In genomic region chr2:180070481-180071453, GRCm38 (mm10) we compare ENCODE assay signal across 8 mouse cellular contexts. TPM values are rescaled to one million over a fixed set of nuclear protein-coding genes. Genes with fewer than 3 reads are reported as not detected.
A peak's percentile ranks its signal among the peaks of the same experiment; 100 is the strongest.
DNase-seq lines count a peak whose midpoint lies in the region; ATAC-seq lines count a peak whose summit lies in the region.

Mtg2 (plus strand) TSS chr2:180070588.

- peaks cover 19% of the 10 kb centered on the region for H3K36me3 ChIP-seq in hindbrain, embryonic 15.5 days

- peak; percentile 97 for ATAC-seq in hindbrain, embryonic 15.5 days (ENCODE audit: low FRiP score, low read depth)

- peak within 1 kb of the TSS; percentile 70 for H3K4me3 ChIP-seq in hindbrain, embryonic 15.5 days

- H3K9me3 ChIP-seq in hindbrain, embryonic 15.5 days: no peaks in the 10 kb centered on the region

- H3K4me2 ChIP-seq in hindbrain, embryonic 15.5 days: peak within 1 kb of the TSS; percentile 93

- H3K27me3 ChIP-seq in hindbrain, embryonic 15.5 days: no peaks in the 10 kb centered on the region

- H3K4me1 ChIP-seq in hindbrain, embryonic 15.5 days (replicated peaks): peaks cover 15% of the 10 kb centered on the region

- peak; percentile 93 for DNase-seq in R1 (ENCODE audit: low read depth, low spot score)
- peak; percentile 98 for DNase-seq in cerebellum, postnatal 25 days
- DNase-seq in frontal cortex, postnatal 36 days (ENCODE audit: low spot score in 2 of 2): peak; percentile 96 to 97
- DNase-seq in left cerebral cortex, adult 11 months (ENCODE audit: low spot score): peak; percentile 89
- DNase-seq in lung, postnatal 4 days: peak; percentile 96
- DNase-seq in retina, postnatal 7 days (ENCODE audit: low read depth, low spot score): peak; percentile 89
- peak; percentile 98 for DNase-seq in urinary bladder, adult 2 months (ENCODE audit: low spot score)

- H3K27ac ChIP-seq in hindbrain, embryonic 15.5 days (replicated peaks): peak within 1 kb of the TSS; percentile 92

- 3% methylated on average over 58 of the region's 58 CpGs for WGBS in hindbrain, embryonic 15.5 days

- peak within 1 kb of the TSS; percentile 78 for H3K9ac ChIP-seq in hindbrain, embryonic 15.5 days

RNA-seq across cellular contexts. Expression of gene Mtg2, which starts in this region (rescaled TPM):
- 30.3 and 34.8 TPM in 2 replicates for polyA plus RNA-seq in hindbrain, embryonic 15.5 days (2015; fragmentation: Nextera tagmentation; extraction: Ambion mirVana)
- polyA plus RNA-seq in urinary bladder, adult 2 months (2012; rRNA removed): 25.0 and 33.0 TPM in 2 replicates

Comparison
In these comparisons a context has a peak if more than half of its experiments do, and no peak if none do; other contexts are left out.
1. Peak in every context shown above with its lines: DNase-seq, ATAC-seq, H3K4me3 ChIP-seq and H3K27ac ChIP-seq.